In the genomic region with DNA sequence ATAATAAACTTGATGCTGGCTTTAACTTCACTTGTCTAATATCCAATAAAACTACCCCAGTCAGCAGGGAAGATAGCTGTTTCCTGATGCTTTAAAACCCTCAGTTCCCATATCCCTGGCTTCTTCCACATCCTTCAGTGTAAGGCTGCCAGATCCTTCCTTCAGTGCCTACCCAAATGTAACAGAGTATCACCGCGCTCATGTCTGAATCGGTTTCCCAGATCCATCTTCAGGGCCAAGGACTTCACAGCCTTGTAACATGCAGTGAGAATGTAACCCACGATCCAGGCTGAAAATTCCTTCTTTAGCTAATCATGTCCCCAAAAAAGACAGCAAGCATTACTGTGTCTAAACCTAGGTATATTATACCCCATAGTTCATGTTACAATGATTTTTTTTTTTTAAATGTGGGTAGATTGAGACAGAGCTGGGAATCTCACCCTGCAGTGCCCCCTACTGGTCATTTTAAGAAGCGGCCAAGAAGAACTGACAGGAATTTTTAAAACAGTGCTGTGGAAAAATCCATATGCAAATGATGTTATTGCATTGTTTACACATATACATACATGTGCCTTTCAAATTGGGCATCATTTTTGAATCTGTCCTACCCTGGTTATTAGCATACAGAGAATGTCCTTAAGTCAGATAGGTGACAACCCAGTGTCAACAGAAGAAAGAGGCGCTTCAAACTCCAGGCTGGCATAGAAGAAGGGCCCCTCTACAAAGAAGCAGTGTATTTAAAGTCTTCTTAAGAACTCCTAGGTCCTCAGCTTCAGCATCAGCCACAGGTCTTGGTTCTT, we compare ENCODE assay signal across 1 mouse cellular context.
A peak's percentile ranks its signal among the peaks of the same experiment; 100 is the strongest.
TF ChIP-seq lines count a peak whose summit lies in the region.

No protein-coding gene starts in this region.

TF ChIP-seq in CH12.LX, 34 proteins besides CTCF, POLR2A, EP300 and RAD21 (continued from another document):
- TF ChIP-seq GABPA (IDR thresholded peaks at IDR 0.05; ENCODE audit: insufficient replicate concordance, low read depth, low read length) (no peak), HCFC1 (IDR thresholded peaks at IDR 0.05; ENCODE audit: low read depth, low read length) (no peak), ZKSCAN1 (IDR thresholded peaks at IDR 0.05; ENCODE audit: borderline replicate concordance, low read depth, low read length) (no peak), ZMIZ1 (IDR thresholded peaks at IDR 0.05; ENCODE audit: low read depth, low read length) (no peak), IRF4 (IDR thresholded peaks at IDR 0.05; ENCODE audit: low read depth, low read length) (no peak), SMC3 (IDR thresholded peaks at IDR 0.05; ENCODE audit: low read depth, low read length) (peak; percentile 56), ELF1 (IDR thresholded peaks at IDR 0.05; ENCODE audit: low read depth, low read length) (no peak), MXI1 (IDR thresholded peaks at IDR 0.05; ENCODE audit: low read depth, low read length) (no peak), TCF12 (IDR thresholded peaks at IDR 0.05; ENCODE audit: low read depth, low read length) (no peak)
